Mouse (Mus musculus) stomach, postnatal 0 days (tissue): ENCODE results near the gene Fbxw10.

ENCODE experiments used
- CTCF ChIP-seq: IDR thresholded peaks from 2 replicates; pipeline ENCODE4 v1.5.1; 2016; ENCODE audit warnings: antibody characterized with exemption, low read depth, mild to moderate bottlenecking, moderate library complexity
- EP300 ChIP-seq: optimal IDR thresholded peaks from 2 replicates; pipeline ENCODE3; 2016; ENCODE audit warnings: antibody characterized with exemption

- TF ChIP-seq CTCF (no peak), EP300 (no peak)
Measured at GRCm38 (mm10) chr11:62876445-62876844, 29.6 kb downstream of the Fbxw10 start.
